Mouse (Mus musculus) midbrain, embryonic 13.5 days (tissue): ENCODE measurements around the gene Tspan32. TPM values are rescaled to one million over a fixed set of nuclear protein-coding genes. Genes with fewer than 3 reads are reported as not detected.

Source experiments
- ATAC-seq: fragments of 200-750 bp; cut with Nextera tagmentation; 2 replicates; pipeline ENCODE4 v1.8.0; 2017; ENCODE audit warnings: mild to moderate bottlenecking, moderate TSS enrichment, moderate library complexity
- H3K27ac ChIP-seq: fragments of 300-500 bp; sonication (generic); 2 replicates; pipeline ENCODE4 v1.5.1; 2015; ENCODE audit warnings: inconsistent platforms, mild to moderate bottlenecking, moderate library complexity
- H3K27me3 ChIP-seq: fragments of 300-500 bp; sonication (generic); 2 replicates; pipeline ENCODE4 v1.6.1; 2015; ENCODE audit warnings: mild to moderate bottlenecking, inconsistent platforms
- H3K36me3 ChIP-seq: fragments of 300-500 bp; sonication (generic); 2 replicates; pipeline ENCODE4 v1.6.1; 2015; ENCODE audit warnings: mild to moderate bottlenecking, inconsistent platforms
- H3K4me1 ChIP-seq: fragments of 300-500 bp; sonication (generic); replicated peaks from 2 replicates; pipeline ENCODE4 v1.6.1; 2015; ENCODE audit warnings: inconsistent platforms
- H3K4me2 ChIP-seq: fragments of 300-500 bp; sonication (generic); replicated peaks from 2 replicates; pipeline ENCODE4 v1.6.1; 2015; ENCODE audit warnings: moderate library complexity, mild to moderate bottlenecking, inconsistent platforms
- H3K4me3 ChIP-seq: fragments of 300-500 bp; sonication (generic); replicated peaks from 2 replicates; pipeline ENCODE4 v1.5.1; 2015; ENCODE audit warnings: mild to moderate bottlenecking, inconsistent platforms
- H3K9ac ChIP-seq: fragments of 300-500 bp; sonication (generic); replicated peaks from 2 replicates; pipeline ENCODE4 v1.6.1; 2015; ENCODE audit warnings: mild to moderate bottlenecking, inconsistent platforms
- H3K9me3 ChIP-seq: fragments of 300-500 bp; sonication (generic); 2 replicates; pipeline ENCODE4 v1.6.1; 2016; ENCODE audit warnings: mild to moderate bottlenecking, inconsistent platforms
- WGBS: fragments of 180-500 bp; shearing (Covaris S2); methylation state at CpG from one replicate; pipeline ENCODE4 v1.1.7; 2015; 5-methylcytosine and 5-hydroxymethylcytosine counted together
- polyA plus RNA-seq: library from polyadenylated mRNA; unstranded; fragments of >200 nt; fragmentation: Nextera tagmentation; extraction: Ambion mirVana; gene quantifications from 2 replicates; pipeline ENCODE4 v1.2.1, GENCODE M21; 2015

Gene Tspan32
- polyA plus RNA-seq, 1 experiment from 2014 or later, result 0.50 TPM

DNA sequence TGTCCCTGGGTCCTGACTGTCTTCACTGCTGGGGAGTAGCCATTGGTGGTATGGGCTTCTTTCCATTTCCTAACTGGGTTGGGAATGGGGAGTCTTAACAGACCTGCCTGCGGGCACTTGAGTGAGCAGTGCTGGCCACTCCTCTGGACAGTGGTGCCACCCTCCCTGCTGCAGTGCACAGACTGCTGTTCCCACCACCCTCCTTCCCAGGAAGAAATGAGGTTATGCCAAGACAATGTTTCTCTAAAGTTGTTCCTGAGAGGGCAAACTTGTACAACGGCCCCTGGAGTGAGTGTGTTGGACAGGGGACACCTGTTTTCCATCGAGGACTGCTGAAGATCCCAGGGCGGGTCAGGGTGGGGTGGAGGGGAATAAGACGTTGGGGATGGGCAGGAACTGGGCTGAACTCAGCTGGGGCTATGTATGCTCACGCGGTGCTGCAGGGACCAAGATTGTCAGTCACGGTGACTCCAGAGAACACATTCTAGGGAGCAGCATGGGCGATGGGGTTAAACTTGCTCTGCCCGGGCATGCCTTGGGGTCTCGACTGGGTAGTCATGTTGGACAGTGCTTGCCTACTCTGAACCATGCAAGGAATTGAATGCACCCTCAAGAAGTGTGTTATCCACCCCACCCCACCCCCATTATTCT is 49.2 kb downstream of the Tspan32 start:
- peak; percentile 12; the same call in 1 of the 2 replicates for ATAC-seq
- 70% methylated on average over 11 of the region's 11 CpGs for WGBS
- Histone ChIP-seq H3K27me3 (no peaks in the 10 kb centered on the region), H3K36me3 (no peaks in the 10 kb centered on the region), H3K4me2 (peak overlapping the region; percentile 91), H3K4me1 (peaks cover 48% of the 10 kb centered on the region), H3K9ac (peak overlapping the region; percentile 88), H3K27ac (no peak overlapping the region), H3K4me3 (peak overlapping the region; percentile 86), H3K9me3 (no peaks in the 10 kb centered on the region)

DNA sequence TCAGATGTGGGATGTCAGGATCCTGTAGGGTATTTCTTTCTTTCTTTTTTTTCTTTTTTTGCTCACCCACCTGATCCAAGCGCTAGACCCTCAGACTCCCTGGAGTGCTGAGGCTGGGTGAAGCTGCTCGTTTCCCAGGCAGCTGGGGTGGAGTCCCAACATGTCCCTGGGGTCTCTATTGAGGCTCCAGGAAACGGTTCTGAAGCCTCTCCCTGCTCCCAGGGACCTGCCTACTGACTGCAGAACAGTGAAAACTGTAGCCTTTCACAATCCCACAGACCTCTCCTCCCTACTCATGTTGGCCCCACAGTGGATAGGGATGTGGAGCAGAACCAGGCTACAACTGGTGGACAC is 49.7 kb downstream of the Tspan32 start:
- no peaks in the 10 kb centered on the region for H3K27me3 ChIP-seq
- no peak for ATAC-seq
- peaks cover 51% of the 10 kb centered on the region for H3K4me1 ChIP-seq
- H3K27ac ChIP-seq, result no peak overlapping the region
- 42% methylated on average over 3 of the region's 3 CpGs for WGBS
- no peaks in the 10 kb centered on the region for H3K9me3 ChIP-seq
- H3K4me2 ChIP-seq, result peak overlapping the region; percentile 91
- peak overlapping the region; percentile 88 for H3K9ac ChIP-seq
- 0 out of 2 replicates have a peak, but pooled peaks cover 3% of the 10 kb centered on the region for H3K36me3 ChIP-seq
- peak overlapping the region; percentile 86 for H3K4me3 ChIP-seq

DNA sequence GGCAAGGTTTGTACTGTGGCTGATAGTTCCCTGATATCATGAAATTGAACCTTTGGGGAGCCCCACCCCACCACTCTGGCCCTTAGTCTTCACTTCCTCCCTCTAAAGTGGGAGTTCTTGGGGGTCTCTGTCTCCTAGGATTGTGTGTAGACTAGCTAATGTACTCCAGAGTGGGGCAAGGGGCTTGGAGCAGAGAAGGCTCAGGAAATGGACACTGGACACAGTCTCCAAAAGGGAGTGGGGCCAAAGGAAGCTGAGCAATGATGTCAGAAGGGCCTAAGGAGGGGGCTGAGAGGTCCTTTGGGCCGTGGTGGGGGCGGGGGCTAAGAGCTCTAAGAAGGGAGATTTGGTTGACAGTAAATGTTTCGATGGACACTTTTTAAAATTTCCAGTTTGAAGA is 50.2 kb downstream of the Tspan32 start:
- no peak for ATAC-seq
- H3K9ac ChIP-seq, result peak overlapping the region; percentile 88
- no peak overlapping the region for H3K27ac ChIP-seq
- peaks cover 52% of the 10 kb centered on the region for H3K4me1 ChIP-seq
- peak overlapping the region; percentile 91 for H3K4me2 ChIP-seq
- no peaks in the 10 kb centered on the region for H3K9me3 ChIP-seq
- H3K4me3 ChIP-seq, result peak overlapping the region; percentile 86; the same call in 1 of the 2 replicates
- 88% methylated on average over 3 of the region's 3 CpGs for WGBS
- H3K27me3 ChIP-seq, result no peaks in the 10 kb centered on the region
- H3K36me3 ChIP-seq, result 0 out of 2 replicates have a peak, but pooled peaks cover 3% of the 10 kb centered on the region

- H3K4me2 ChIP-seq, result peak overlapping the region; percentile 91
- no peak overlapping the region for H3K27ac ChIP-seq
- peak overlapping the region; percentile 52; the same call in 1 of the 2 replicates for H3K9ac ChIP-seq
- peaks cover 52% of the 10 kb centered on the region for H3K4me1 ChIP-seq
- no peaks in the 10 kb centered on the region for H3K9me3 ChIP-seq
- WGBS, result 87% methylated on average over 11 of the region's 11 CpGs
- no peaks in the 10 kb centered on the region for H3K27me3 ChIP-seq
- H3K36me3 ChIP-seq, result 0 out of 2 replicates have a peak, but pooled peaks cover 3% of the 10 kb centered on the region
- no peak for ATAC-seq
- no peak overlapping the region for H3K4me3 ChIP-seq
These were observed 50.8 kb downstream of the Tspan32 start for GRCm38 (mm10) chr7:143055499-143056186.

GRCm38 (mm10) chr7:143057023-143057422 is 52.2 kb downstream of the Tspan32 start:
- H3K4me1 ChIP-seq, result peaks cover 51% of the 10 kb centered on the region
- no peak overlapping the region for H3K4me2 ChIP-seq
- no peak overlapping the region for H3K9ac ChIP-seq
- H3K9me3 ChIP-seq, result no peaks in the 10 kb centered on the region
- H3K36me3 ChIP-seq, result 0 out of 2 replicates have a peak, but pooled peaks cover 8% of the 10 kb centered on the region
- no peak for ATAC-seq
- H3K4me3 ChIP-seq, result no peak overlapping the region
- no peaks in the 10 kb centered on the region for H3K27me3 ChIP-seq
- 92% methylated on average over 5 of the region's 5 CpGs for WGBS
- no peak overlapping the region for H3K27ac ChIP-seq

DNA sequence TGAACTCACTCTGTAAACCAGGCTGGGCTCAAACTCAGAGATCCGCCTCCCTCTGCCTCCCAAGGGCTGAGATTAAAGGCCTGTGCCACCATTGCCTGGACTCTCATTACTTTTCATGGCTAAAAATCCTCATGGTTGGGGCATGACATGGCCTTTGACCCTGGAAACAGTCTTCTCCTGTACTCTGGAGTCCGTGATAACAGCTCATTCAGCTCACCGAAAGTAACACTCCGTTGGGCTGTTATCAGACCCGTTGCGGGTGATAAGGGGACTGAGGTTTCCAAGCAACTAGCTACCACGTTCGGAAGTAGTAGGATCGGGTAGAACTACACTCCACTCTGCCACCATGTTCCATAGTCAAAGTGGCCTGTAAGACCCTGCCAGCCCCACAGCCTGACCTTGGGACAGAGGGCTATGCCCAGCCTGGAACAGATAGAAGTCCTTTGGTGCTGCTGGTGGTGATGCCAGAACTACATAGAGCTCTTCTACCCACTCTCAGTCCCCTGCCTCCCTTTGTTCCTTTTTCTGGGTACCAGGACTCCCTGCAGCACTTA is 52.9 kb downstream of the Tspan32 start:
- Histone ChIP-seq H3K27me3 (no peaks in the 10 kb centered on the region), H3K27ac (0 out of 2 replicates have a peak overlapping the region, but pooled peaks have one; percentile 14), H3K4me3 (no peak overlapping the region), H3K9ac (no peak overlapping the region), H3K4me1 (peaks cover 45% of the 10 kb centered on the region), H3K9me3 (no peaks in the 10 kb centered on the region), H3K36me3 (peaks cover 15% of the 10 kb centered on the region), H3K4me2 (no peak overlapping the region)
- WGBS, result 91% methylated on average over 9 of the region's 9 CpGs
- no peak for ATAC-seq

DNA sequence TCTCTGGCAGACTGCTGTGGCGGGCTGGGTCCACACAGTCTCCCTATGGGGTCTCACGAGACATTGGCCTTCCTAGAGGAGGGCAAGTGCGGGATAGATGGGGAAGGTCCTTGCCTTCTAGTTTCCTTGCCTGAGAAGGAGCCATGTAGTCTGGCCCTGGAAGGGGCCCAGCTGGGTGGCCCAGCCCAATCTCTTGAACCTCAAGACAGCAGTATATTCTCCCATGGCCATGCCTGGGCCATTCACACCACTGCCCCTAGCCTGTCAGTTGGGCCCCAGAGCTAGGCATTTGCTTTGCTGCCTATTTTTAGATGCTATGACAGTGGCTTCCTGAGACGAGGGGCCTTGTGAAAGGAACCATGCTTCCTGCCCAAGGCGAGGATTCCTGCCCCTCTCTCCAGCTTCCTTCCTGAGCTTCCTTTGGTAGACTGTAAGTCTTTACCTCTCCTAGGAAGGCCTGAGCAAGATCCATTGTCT is 53.4 kb downstream of the Tspan32 start:
- Histone ChIP-seq H3K27ac (0 out of 2 replicates have a peak overlapping the region, but pooled peaks have one; percentile 14), H3K27me3 (no peaks in the 10 kb centered on the region), H3K4me2 (no peak overlapping the region), H3K4me3 (no peak overlapping the region), H3K36me3 (peaks cover 20% of the 10 kb centered on the region), H3K9me3 (no peaks in the 10 kb centered on the region), H3K9ac (no peak overlapping the region), H3K4me1 (peaks cover 43% of the 10 kb centered on the region)
- ATAC-seq, result no peak
- 85% methylated on average over 5 of the region's 5 CpGs for WGBS

GRCm38 (mm10) chr7:143059202-143059870 is 54.5 kb downstream of the Tspan32 start:
- Histone ChIP-seq H3K4me2 (no peak overlapping the region), H3K4me3 (no peak overlapping the region), H3K9ac (no peak overlapping the region), H3K4me1 (peaks cover 32% of the 10 kb centered on the region), H3K27ac (no peak overlapping the region), H3K36me3 (peaks cover 31% of the 10 kb centered on the region), H3K9me3 (no peaks in the 10 kb centered on the region), H3K27me3 (no peaks in the 10 kb centered on the region)
- WGBS, result 86% methylated on average over 5 of the region's 5 CpGs
- no peak for ATAC-seq

DNA sequence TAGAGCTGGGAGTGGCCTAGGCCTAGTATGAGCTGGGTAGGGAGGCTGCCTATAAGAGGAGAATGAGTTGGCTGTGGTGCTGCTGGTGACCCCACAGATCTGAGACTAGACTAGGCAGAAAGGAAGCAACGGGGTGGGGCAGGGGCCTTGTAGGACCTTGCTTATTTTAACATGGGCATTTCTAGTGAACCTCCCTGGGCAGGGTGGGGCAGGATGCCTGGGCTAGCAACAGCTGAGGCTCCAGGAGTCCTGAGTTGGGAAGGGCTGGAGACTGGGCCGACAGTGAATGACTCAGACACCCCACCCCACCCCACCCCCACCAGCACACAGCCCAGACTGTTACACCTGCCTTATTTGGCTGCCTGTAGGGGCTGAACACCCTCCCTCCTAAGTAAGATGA is 57.9 kb downstream of the Tspan32 start:
- no peak overlapping the region for H3K4me2 ChIP-seq
- H3K9me3 ChIP-seq, result no peaks in the 10 kb centered on the region
- peaks cover 7% of the 10 kb centered on the region for H3K4me1 ChIP-seq
- peaks cover 65% of the 10 kb centered on the region for H3K36me3 ChIP-seq
- 90% methylated on average over 2 of the region's 2 CpGs for WGBS
- H3K9ac ChIP-seq, result no peak overlapping the region
- no peak; the same call in 1 of the 2 replicates for ATAC-seq
- no peak overlapping the region for H3K4me3 ChIP-seq
- no peak overlapping the region for H3K27ac ChIP-seq
- H3K27me3 ChIP-seq, result no peaks in the 10 kb centered on the region

- WGBS, result 36% methylated on average over 6 of the region's 6 CpGs
- H3K9ac ChIP-seq, result no peak overlapping the region
- H3K27me3 ChIP-seq, result no peaks in the 10 kb centered on the region
- no peak overlapping the region for H3K27ac ChIP-seq
- no peak overlapping the region for H3K4me3 ChIP-seq
- peaks cover 68% of the 10 kb centered on the region for H3K36me3 ChIP-seq
- no peak overlapping the region for H3K4me2 ChIP-seq
- ATAC-seq, result no peak
- peaks cover 17% of the 10 kb centered on the region for H3K4me1 ChIP-seq
- no peaks in the 10 kb centered on the region for H3K9me3 ChIP-seq
These were observed 59.4 kb downstream of the Tspan32 start for GRCm38 (mm10) chr7:143064226-143064625.

- Histone ChIP-seq H3K4me1 (peaks cover 23% of the 10 kb centered on the region), H3K27ac (no peak overlapping the region), H3K27me3 (no peaks in the 10 kb centered on the region), H3K9me3 (no peaks in the 10 kb centered on the region), H3K4me3 (no peak overlapping the region), H3K4me2 (no peak overlapping the region), H3K9ac (no peak overlapping the region), H3K36me3 (peaks cover 65% of the 10 kb centered on the region)
- 96% methylated on average over 2 of the region's 2 CpGs for WGBS
- no peak for ATAC-seq
These were observed 60.8 kb downstream of the Tspan32 start for GRCm38 (mm10) chr7:143065692-143066091.
